Mouse (Mus musculus): Measurements from ENCODE around the gene 4930562C15Rik.

- TF ChIP-seq CTCF (IDR thresholded peaks at IDR 0.05; ENCODE audit: borderline replicate concordance, control insufficient read depth, extremely low read depth, insufficient read depth, low read length, poor library complexity) (no peak), POLR2A (IDR thresholded peaks at IDR 0.05; ENCODE audit: control insufficient read depth, extremely low read depth, insufficient read depth, low read length, poor library complexity) (peak; percentile 49)
These were observed 44.5 kb downstream of the 4930562C15Rik start for GRCm38 (mm10) chr16:4879708-4880124.

Measured in thymus, adult 2 months (tissue).